Mouse (Mus musculus) lung, postnatal 14 days (tissue): ENCODE results near the gene Serpina3c.

Source experiments
- DNase-seq: peaks from one replicate; pipeline ENCODE4 v3.0.0; 2021

The Serpina3c gene

DNA sequence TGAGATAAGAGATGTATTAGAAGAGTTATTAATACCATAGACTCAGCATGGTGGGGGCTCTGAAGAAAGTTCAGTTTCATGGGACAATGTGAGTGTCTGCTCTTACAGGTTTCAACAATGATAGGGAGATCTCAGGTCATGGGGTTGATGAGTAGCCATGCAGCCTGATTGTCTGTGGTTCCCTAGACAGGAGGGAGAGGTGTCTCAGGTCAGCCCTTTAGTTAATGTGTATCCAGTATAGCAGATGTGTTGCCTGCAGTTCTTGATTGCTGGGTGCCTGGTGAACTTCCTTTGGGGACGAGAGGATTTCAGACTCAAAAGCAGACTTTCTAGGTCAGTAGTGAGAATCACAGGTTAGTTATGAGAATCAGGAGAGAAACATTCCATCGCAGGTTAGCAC is 45.2 kb downstream of the Serpina3c start:
- DNase-seq = no peak

DNA sequence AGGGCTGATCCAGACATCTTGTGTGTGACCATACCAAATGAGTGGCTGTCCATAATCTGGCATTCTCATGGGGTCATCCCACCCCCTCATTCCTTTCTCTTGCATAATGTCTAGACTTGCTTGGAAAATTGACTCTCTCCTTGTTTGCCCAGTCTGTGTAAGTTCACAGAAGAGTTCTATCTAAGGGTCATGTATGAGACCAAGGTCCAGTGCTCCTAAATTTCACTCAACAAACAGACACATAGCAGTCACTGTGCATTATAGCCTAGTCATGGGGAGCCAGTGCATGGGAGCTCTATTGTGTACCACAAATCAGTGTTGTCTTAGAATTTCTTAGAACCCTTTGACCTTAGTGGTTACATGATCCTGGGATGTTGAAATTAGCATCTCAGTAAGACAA is 46.8 kb downstream of the Serpina3c start:
- no peak for DNase-seq

DNA sequence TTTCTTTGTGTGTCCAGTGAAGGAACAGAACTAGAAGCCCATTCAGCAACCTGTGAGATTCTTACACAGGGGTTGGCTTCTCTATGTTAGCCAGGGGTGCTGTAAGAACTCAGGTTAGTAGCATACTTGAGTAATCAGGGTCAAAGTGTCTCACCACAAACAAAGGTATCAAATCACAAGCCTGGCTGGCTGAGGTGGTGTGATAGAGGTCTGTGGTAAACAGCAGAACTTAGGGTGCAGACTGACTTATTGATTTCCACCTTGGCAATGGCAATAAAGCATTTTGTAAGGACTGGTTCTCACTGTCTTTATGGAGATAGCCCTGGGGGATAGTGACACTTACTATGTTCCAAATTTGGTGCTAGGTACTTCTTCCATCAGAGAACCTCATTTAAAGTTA is 47.8 kb downstream of the Serpina3c start:
- no peak for DNase-seq

DNA sequence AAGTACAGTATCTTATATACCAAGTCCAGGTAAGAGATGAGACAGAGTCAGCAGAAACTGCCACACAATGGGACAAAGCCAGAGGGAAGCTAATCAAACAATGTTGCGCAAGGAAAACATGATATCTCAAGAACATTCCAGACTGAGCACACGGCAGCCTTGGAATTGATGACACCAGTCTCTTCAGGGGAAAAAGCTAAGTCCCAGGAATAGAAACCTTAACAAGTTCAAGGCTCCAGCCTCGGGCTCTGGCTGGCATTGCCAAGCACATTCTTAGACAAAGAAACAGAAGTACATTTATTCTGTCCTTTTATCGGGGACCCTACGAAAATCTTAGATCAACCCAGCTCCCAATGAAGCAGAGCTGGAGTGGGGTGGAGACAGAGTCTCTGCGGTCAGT is 52.9 kb downstream of the Serpina3c start, which contains the start of gene Serpina5:
Serpina5 (plus strand) TSS at position 346 of the 400 bp plus-strand sequence.
- no peak for DNase-seq
